Mouse (Mus musculus): ENCODE data around the gene Chn2.
A peak's percentile ranks its signal among the peaks of the same experiment; 100 is the strongest.

Chn2 gene

GRCm38 (mm10) chr6:54118395-54118794, 79.0 kb downstream of the Chn2 start:
- no peak for DNase-seq (ENCODE audit: low read depth, low spot score)

DNA sequence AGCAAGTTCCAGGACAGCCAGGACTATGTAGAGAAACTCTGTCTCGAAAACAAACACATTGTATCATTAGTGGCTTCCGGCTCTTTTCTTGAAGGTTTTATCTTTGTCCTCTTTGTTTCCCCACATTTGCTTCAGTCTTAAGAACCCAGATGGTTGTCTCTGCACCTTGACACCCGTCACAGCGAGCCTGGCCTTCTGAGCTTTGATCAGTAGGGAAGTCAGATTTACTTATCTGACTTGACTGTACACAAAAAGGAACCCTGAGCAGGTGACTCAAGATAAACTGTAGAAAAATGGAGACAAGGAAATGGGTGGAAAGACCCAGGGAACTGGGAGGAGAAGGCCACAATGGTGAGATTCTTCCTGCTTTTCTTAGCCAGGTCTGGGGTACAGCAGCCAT, 79.5 kb downstream of the Chn2 start:
- DNase-seq (ENCODE audit: low read depth, low spot score), result no peak

GRCm38 (mm10) chr6:54119461-54119860, 80.1 kb downstream of the Chn2 start:
- DNase-seq (ENCODE audit: low read depth, low spot score), result no peak

DNA sequence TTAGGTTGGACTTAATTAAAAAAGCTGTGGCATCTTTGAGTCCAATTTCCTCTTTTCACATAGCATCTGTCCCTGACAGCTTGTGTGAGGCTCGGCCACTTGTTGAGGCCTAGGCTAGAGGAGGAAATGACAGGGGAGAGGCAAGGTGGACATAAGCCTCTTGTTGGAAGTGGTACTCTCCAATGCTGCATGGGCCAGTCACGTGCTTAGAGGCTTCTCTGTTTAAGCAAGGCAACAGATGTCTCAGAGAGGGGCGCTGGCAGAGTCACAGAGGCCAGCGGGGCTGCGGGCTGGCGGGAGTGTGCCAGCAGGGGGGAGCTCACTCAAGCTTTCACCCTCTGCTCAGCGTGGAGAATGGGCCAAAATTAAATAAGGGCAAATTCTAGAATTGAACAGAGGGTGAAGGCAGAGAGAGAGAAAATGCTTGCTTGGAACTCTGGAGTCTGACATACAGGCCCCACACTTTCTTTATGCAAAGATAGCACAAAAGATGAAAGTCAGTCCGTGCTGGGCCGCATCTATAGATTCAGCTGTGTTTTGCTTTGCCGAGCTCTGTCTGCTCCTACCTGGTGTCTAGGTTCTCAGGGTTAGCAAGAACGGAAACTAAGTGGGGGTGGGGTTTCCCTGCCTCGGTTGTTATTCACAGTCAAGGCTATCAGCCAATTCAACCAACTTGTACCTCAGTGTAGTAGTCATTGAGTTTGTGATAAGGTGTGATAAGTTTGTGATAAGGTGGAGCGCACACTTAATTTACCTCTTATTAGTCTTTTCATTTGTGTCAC, 80.7 kb downstream of the Chn2 start:
- DNase-seq (ENCODE audit: low read depth, low spot score), result peak; percentile 57

- DNase-seq (ENCODE audit: low read depth, low spot score), result no peak
Measured at GRCm38 (mm10) chr6:54120889-54121288, 81.5 kb downstream of the Chn2 start.

DNA sequence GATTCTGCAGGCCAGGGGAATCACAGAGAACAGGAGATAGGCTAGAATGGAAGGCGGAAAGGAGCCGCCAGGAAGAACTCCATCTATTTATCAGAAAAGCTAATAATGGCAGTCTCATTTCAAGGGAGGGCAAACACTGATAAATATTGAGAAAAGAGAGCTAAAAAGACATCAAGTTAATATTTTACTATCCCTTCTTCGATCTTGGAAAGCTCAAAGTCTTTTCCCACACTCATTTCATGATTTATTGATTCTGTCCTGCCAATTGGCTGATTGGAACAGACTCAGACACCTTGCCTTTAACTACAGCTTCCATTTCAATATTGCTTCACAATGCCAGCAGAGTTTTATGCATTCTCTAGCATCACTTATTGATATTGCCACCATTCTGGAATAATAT, 85.2 kb downstream of the Chn2 start:
- DNase-seq (ENCODE audit: low read depth, low spot score), result no peak

- DNase-seq (ENCODE audit: low read depth, low spot score), result no peak
Measured at GRCm38 (mm10) chr6:54125536-54125935, 86.2 kb downstream of the Chn2 start.

- peak; percentile 59 for DNase-seq (ENCODE audit: low read depth, low spot score)
Measured at GRCm38 (mm10) chr6:54126225-54126992, 87.1 kb downstream of the Chn2 start.

GRCm38 (mm10) chr6:54126993-54127697, 87.8 kb downstream of the Chn2 start:
- DNase-seq (ENCODE audit: low read depth, low spot score), result no peak

DNA sequence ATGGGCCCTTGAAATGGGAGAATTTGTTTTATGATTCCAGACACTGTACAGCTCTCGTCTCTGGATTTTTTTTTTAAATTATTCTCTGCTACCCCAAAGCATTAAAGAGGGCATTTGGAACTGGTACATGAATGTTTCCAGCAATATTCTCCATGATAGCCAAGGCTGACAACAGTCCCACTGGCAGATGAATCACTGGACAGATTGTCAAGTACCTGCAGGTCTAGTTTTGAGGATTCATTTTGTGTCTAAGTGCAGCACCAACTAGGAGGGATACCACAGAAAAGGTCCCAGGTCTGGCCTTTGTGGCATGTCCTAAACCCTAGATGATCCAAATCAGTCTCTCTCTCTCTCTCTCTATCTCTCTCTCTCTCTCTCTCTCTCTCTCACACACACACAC, 89.3 kb downstream of the Chn2 start:
- no peak for DNase-seq (ENCODE audit: low read depth, low spot score)

GRCm38 (mm10) chr6:54129570-54129969, 90.2 kb downstream of the Chn2 start:
- no peak for DNase-seq (ENCODE audit: low read depth, low spot score)

DNA sequence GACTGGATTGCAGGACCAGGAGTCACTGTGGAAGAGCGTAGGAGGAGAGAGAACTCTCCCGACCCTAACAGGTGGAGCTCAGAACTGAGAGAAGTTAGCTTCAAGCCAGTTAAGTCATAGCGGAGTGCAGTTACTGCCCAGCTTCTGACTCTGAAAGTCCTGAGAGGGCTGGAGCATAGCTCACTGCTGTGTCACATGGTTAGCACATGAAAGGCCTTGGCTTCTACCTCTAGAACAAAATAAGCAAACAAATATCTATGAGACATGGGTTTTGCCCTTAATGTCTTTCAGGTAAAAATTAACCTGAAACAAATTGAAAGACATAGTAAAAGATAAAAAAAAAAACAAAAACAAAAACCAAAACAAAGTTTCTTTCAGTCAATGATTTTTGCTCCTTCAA, 91.5 kb downstream of the Chn2 start:
- DNase-seq (ENCODE audit: low read depth, low spot score), result no peak

DNA sequence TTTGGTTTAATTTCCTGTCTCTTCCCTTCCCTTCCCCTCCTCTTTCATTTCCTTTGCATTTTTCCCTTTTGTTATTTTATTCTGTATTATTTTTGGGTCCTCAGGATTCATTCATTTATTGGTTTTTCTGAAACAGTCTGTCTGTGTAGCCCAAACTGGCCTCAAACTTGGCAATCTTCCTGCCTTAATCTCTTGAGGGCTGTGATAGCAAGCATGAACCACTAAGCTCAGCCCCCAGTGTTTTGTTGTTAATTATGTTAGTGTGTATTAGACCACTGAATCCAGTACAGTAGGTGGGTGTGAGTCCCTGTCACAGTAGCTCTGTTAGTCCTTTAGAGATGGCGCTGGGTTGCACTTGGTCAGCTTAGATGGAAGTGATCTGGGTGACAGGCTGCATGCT, 93.2 kb downstream of the Chn2 start:
- no peak for DNase-seq (ENCODE audit: low read depth, low spot score)

DNA sequence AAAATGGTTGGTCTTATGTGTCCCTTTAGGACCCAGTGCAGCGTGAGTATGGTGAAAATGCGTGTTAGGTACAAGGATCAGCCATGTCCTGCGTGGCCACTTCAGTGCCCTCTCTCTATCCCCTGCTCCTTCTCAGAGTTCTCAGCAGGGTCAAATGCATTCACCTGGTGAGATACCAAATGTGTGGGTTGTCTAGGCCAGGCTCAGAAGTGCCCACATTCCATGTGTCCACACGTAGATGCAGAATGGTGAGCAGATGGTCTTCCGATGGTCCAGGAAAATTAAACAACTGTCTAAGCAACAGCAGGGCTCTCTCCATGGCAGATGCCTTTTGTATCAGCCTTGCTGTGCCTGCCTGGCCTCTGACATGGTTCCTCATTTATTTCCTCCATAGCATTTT, 93.9 kb downstream of the Chn2 start:
- no peak for DNase-seq (ENCODE audit: low read depth, low spot score)

DNA sequence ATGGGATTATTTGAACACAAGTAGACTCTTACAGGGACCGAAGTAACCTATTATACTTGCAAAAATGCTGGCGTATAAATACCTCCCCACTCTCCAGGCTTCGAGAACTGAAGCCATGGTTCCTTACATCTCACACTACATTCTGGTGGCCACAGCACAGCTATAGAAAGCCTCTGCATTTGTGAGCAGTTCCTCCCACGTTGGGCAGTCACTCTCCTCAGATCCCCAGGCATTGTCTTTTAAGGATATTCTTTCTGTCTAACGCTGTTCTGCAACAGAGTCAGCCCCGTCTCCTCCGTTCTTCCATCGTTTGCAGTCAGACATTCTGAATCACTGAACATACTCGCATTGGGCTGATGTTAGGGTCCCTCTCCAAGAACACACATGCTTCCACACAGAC, 98.8 kb downstream of the Chn2 start:
- no peak for DNase-seq (ENCODE audit: low read depth, low spot score)

DNA sequence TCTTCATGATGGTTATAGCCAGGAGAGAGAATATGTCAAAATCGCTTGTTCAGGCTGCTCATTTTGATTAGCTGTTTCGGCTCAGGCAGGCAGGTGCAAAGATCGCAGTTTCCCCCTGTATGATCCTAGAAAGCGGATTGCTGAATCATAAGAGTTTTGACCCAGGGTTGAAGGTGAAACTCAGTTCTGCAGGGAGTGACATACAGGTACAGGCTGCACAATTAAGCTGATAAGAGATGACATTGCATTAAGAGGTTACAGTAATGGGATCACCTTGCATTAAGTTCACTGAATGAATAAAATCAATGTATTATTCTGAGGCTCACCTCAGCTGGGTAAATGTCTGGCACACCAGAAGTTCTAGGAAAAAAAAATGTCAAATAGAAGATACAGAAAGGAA, 101.1 kb downstream of the Chn2 start:
- no peak for DNase-seq (ENCODE audit: low read depth, low spot score)

GRCm38 (mm10) chr6:54141165-54141564, 101.8 kb downstream of the Chn2 start:
- no peak for DNase-seq (ENCODE audit: low read depth, low spot score)

GRCm38 (mm10) chr6:54142848-54143651, 103.7 kb downstream of the Chn2 start:
- DNase-seq (ENCODE audit: low read depth, low spot score), result no peak

GRCm38 (mm10) chr6:54143652-54143960, 104.3 kb downstream of the Chn2 start:
- no peak for DNase-seq (ENCODE audit: low read depth, low spot score)

- DNase-seq (ENCODE audit: low read depth, low spot score), result no peak
Measured at GRCm38 (mm10) chr6:54148844-54149526, 109.6 kb downstream of the Chn2 start.

DNA sequence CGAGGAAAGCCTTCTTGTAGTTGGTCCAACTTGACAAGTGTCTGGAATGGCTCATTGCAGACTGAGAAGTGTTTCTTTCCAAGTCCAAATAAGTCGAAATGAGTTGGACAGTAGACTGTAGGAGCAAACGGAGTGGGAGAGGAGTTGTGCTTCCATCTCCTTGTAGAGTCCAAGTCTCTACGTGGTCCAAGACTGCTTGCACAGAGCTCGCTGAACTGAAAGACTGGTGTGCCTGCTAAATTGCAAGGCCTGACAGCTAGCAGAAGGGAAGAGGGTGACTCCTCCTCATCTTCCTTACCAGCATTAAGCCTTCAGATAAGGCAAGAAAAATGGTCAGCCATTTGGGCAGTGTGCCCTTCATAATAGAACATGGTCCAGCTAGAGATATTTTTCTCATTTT, 111.5 kb downstream of the Chn2 start:
- no peak for DNase-seq (ENCODE audit: low read depth, low spot score)
